Mouse (Mus musculus) CH12.LX (cell line): Measurements from ENCODE around the gene Sertad4.

Experiments
- CTCF ChIP-seq, 2 experiments: IDR thresholded peaks in 1 of 2; conservative IDR thresholded peaks in 1 of 2; 2 replicates each; pipeline ENCODE4 v1.5.1; 2011 to 2012; ENCODE audit warnings: low read depth in 2 of 2, low read length in 2 of 2, improper control_type of control experiment in 1 of 2, inconsistent platforms in 1 of 2, mild to moderate bottlenecking in 1 of 2, moderate library complexity in 1 of 2
- EP300 ChIP-seq: IDR thresholded peaks from 2 replicates; pipeline ENCODE4 v1.6.1; 2011; ENCODE audit warnings: low read length, improper control_type of control experiment
- HCFC1 ChIP-seq: IDR thresholded peaks from 2 replicates; pipeline ENCODE4 v1.6.1; 2012; ENCODE audit warnings: low read depth, mild to moderate bottlenecking, inconsistent platforms, low read length, improper control_type of control experiment
- JUN ChIP-seq: IDR thresholded peaks from 2 replicates; pipeline ENCODE4 v1.6.1; 2011; ENCODE audit warnings: low read depth, mild to moderate bottlenecking, low read length, improper control_type of control experiment, moderate library complexity; ENCODE audit not compliant: insufficient read depth
- MAZ ChIP-seq: IDR thresholded peaks from 2 replicates; pipeline ENCODE4 v1.6.1; 2012; ENCODE audit warnings: low read depth, mild to moderate bottlenecking, inconsistent platforms, low read length, improper control_type of control experiment, moderate library complexity
- PAX5 ChIP-seq: IDR thresholded peaks from 2 replicates; pipeline ENCODE4 v1.6.1; 2012; ENCODE audit warnings: low read length, inconsistent platforms, mixed read lengths
- POLR2A ChIP-seq: IDR thresholded peaks from 2 replicates; pipeline ENCODE4 v1.6.1; 2011; ENCODE audit warnings: low read depth, mild to moderate bottlenecking, improper control_type of control experiment, low read length
- USF2 ChIP-seq: conservative IDR thresholded peaks from 2 replicates; pipeline ENCODE4 v1.6.1; 2011; ENCODE audit warnings: low read depth, low read length, improper control_type of control experiment
- ZC3H11A ChIP-seq: IDR thresholded peaks from 2 replicates; pipeline ENCODE4 v1.6.1; 2012; ENCODE audit warnings: low read depth, mild to moderate bottlenecking, inconsistent platforms, low read length, improper control_type of control experiment
- ZKSCAN1 ChIP-seq: IDR thresholded peaks from 2 replicates; pipeline ENCODE4 v1.6.1; 2012; ENCODE audit warnings: low read depth, inconsistent platforms, low read length, improper control_type of control experiment, borderline replicate concordance
- ZNF384 ChIP-seq: IDR thresholded peaks from 2 replicates; pipeline ENCODE4 v1.6.1; 2012; ENCODE audit warnings: low read depth, low read length, improper control_type of control experiment, inconsistent platforms

GRCm38 (mm10) chr1:192822652-192823525, 32.7 kb downstream of the Sertad4 start:
- no peak for TF ChIP-seq POLR2A
- TF ChIP-seq PAX5, result no peak
- TF ChIP-seq JUN, result no peak
- no peak for TF ChIP-seq ZNF384
- no peak for TF ChIP-seq ZKSCAN1
- no peak for TF ChIP-seq CTCF (conservative IDR thresholded peaks at IDR 0.05 in 1 of 2, IDR thresholded peaks at IDR 0.05 in 1 of 2; ENCODE audit: low read depth in 2 of 2, low read length in 2 of 2)
- TF ChIP-seq EP300, result no peak
- no peak for TF ChIP-seq ZC3H11A
- TF ChIP-seq USF2, result no peak
- TF ChIP-seq HCFC1, result no peak
- TF ChIP-seq MAZ, result no peak
